Mouse (Mus musculus) adrenal gland, postnatal 4 days (tissue): Measurements from ENCODE around the gene Slc9a1. TPM values are rescaled to one million over a fixed set of nuclear protein-coding genes. Genes with fewer than 3 reads are reported as not detected.

Experiments used
- microRNA-seq: library from miRNA; unstranded; fragments of <30 nt; microRNA quantifications from one replicate; pipeline ENCODE4 v1.2.0, GENCODE M21; 2021
- total RNA-seq, 2 experiments: library from RNA; stranded (reverse); gene quantifications; 2 replicates each; pipeline ENCODE4 v1.2.3; 2021

Slc9a1 gene
- total RNA-seq, 2 experiments from 2014 or later: 52.9 to 54.4 TPM

Small RNAs within 50 kb of the gene (microRNA-seq; reads per million reads assigned to microRNA genes)
- gene Mir5122: 8.9 reads per million, percentile 22 among the genes with 10 or more reads in this experiment

Other genes starting within 250 kb of the Slc9a1 start
- 100 to 1,000 TPM; 155 to 157 TPM for gene Wasf2, start 239.2 kb upstream of the Slc9a1 start, total RNA-seq
- gene Cd164l2, start 157.6 kb upstream of the Slc9a1 start, total RNA-seq: 1 to 10 TPM; 2.3 to 5.2 TPM
- gene Gpr3, start 157.2 kb upstream of the Slc9a1 start, total RNA-seq: under 1 TPM in 1 of 2 experiments, not detected in 1; 0.31 TPM
- 10 to 100 TPM; 24.8 to 25.2 TPM for gene Map3k6, start 128.9 kb upstream of the Slc9a1 start, total RNA-seq
- gene Sytl1, start 106.6 kb upstream of the Slc9a1 start, total RNA-seq: 1 to 10 TPM; 1.5 to 2.4 TPM
- 10 to 100 TPM; 65.5 to 78.0 TPM for gene Tmem222, start 91.9 kb upstream of the Slc9a1 start, total RNA-seq
- gene Wdtc1, start 16.2 kb upstream of the Slc9a1 start, total RNA-seq: 10 to 100 TPM; 36.3 to 39.9 TPM
- gene Tent5b, start 110.4 kb downstream of the Slc9a1 start, total RNA-seq: under 1 TPM; 0.73 to 0.78 TPM
- gene Trnp1, start 128.8 kb downstream of the Slc9a1 start, total RNA-seq: 1 to 10 TPM; 6.9 to 8.0 TPM
- 1 to 10 TPM; 5.0 to 8.0 TPM for gene Kdf1, start 149.3 kb downstream of the Slc9a1 start, total RNA-seq
- 100 to 1,000 TPM; 129 to 136 TPM for gene Nudc, start 176.3 kb downstream of the Slc9a1 start, total RNA-seq
- gene Nr0b2, start 183.7 kb downstream of the Slc9a1 start, total RNA-seq: 10 to 100 TPM; 20.2 to 24.6 TPM
- 10 to 100 TPM; 10.4 to 14.5 TPM for gene Gpatch3, start 205.0 kb downstream of the Slc9a1 start, total RNA-seq
- 10 to 100 TPM; 13.7 to 16.6 TPM for gene Gpn2, start 214.7 kb downstream of the Slc9a1 start, total RNA-seq
- 1 to 10 TPM; 3.7 to 4.3 TPM for gene Sfn, start 232.5 kb downstream of the Slc9a1 start, total RNA-seq